13 mouse cellular contexts compared by ENCODE assay signal in genomic region chr19:4003112-4003511, GRCm38 (mm10). TPM values are rescaled to one million over a fixed set of nuclear protein-coding genes. Genes with fewer than 3 reads are reported as not detected.
DNase-seq lines count a peak whose midpoint lies in the region; ATAC-seq and TF ChIP-seq lines count a peak whose summit lies in the region.
"Had no signal": no experiment of that assay in that cellular context is flagged by ENCODE, and none has a peak within 500 bp of the region (broad histone marks: within the 10 kb centered on the region; RNA-seq: fewer than 3 reads in every experiment).

Doc2g (plus strand) TSS chr19:4003313.

- H3K4me1 ChIP-seq in lung, adult 2 months (ENCODE audit: control insufficient read depth, insufficient read depth, low read length) = peaks cover 5% of the 10 kb centered on the region

- no peak for TF ChIP-seq POLR2A in lung, adult 2 months (IDR thresholded peaks at IDR 0.05; ENCODE audit: borderline replicate concordance, extremely low read depth, low read depth, low read length)

- intact Hi-C loops in heart, postnatal 25 days (cut with DNase I) = no loop called here

- ATAC-seq in erythroid progenitor cell, adult 5-6 weeks (replicated peaks; ENCODE audit: low FRiP score, poor library complexity, severe bottlenecking) = no peak

- WGBS in lung, adult 2 months = 83% methylated on average over 1 of the region's 1 CpGs

- TF ChIP-seq CTCF in lung, adult 2 months (IDR thresholded peaks at IDR 0.05; ENCODE audit: insufficient read depth, low read length) = no peak

- no peak within 1 kb of the TSS for H3K4me3 ChIP-seq in lung, adult 2 months (replicated peaks; ENCODE audit: extremely low read depth, low read depth, low read length)
- H3K4me3 ChIP-seq: embryonic facial prominence, embryonic 15.5 days had no signal

- DNase-seq in lung, adult 2 months = no peak
- no peak for DNase-seq in lung, postnatal 36 days
- DNase-seq in brain, adult 2 months (ENCODE audit: low read depth, low spot score) = peak; percentile 44
- DNase-seq in heart, adult 9 months (ENCODE audit: low spot score in 2 of 2) = peak; percentile 59
- DNase-seq in heart, postnatal 25 days (ENCODE audit: low spot score) = no peak
- DNase-seq in left cerebral cortex, adult 8-10 months (ENCODE audit: low spot score in 2 of 2) = no peak
- DNase-seq in adrenal gland, postnatal 4 days (ENCODE audit: low spot score in 2 of 2) = no peak
- DNase-seq: cerebellum, postnatal 36 days; layer of hippocampus, postnatal 36 days; lung, postnatal 10 days; thymus, postnatal 4 days had no signal

RNA-seq across cellular contexts. Expression of gene Doc2g, which starts in this region (rescaled TPM):
- polyA plus RNA-seq in lung, adult 2 months (2012; rRNA removed) = 12.6 and 18.0 TPM in 2 replicates
- 100 to 1,000 TPM; 148 to 152 TPM for total RNA-seq in heart, postnatal 25 days (2021)
- 0.42 TPM in 1 of 2 replicates, not detected in the other for total RNA-seq in erythroid progenitor cell, adult 5-6 weeks (2015; ENCODE audit: low replicate concordance)
- 3.0 TPM in 1 of 2 replicates, not detected in the other for total RNA-seq in erythroid progenitor cell, adult 5-6 weeks (2017; ENCODE audit: low replicate concordance)
- total RNA-seq in left cerebral cortex, adult 8-10 months (2022) = 10 to 100 TPM in 1 of 4 experiments, 1 to 10 TPM in 3; 3.9 to 11.7 (median 4.1) TPM
- total RNA-seq in adrenal gland, postnatal 4 days (2021) = 1 to 10 TPM; 2.4 to 2.6 TPM

Comparison
In these comparisons a context has a peak if more than half of its experiments do, and no peak if none do; other contexts are left out.
1. RNA of gene Doc2g (total RNA-seq): 148 to 152 TPM in heart, postnatal 25 days; 3.9 to 11.7 TPM in left cerebral cortex, adult 8-10 months, 0.42 to 3.0 TPM in erythroid progenitor cell, adult 5-6 weeks and 2.4 to 2.6 TPM in adrenal gland, postnatal 4 days; every median in the first group is over 10 times any median in the second.
2. DNase-seq: peak in brain, adult 2 months (single experiment) and heart, adult 9 months (2 of 2); none in lung, adult 2 months (single experiment), lung, postnatal 36 days (single experiment), heart, postnatal 25 days (single experiment), left cerebral cortex, adult 8-10 months (0 of 2) and adrenal gland, postnatal 4 days (0 of 2).